Mouse (Mus musculus) limb, embryonic 14.5 days (tissue): ENCODE results near the gene U2af1. TPM values are rescaled to one million over a fixed set of nuclear protein-coding genes. Genes with fewer than 3 reads are reported as not detected.

Source experiments
- ATAC-seq: fragments of 200-750 bp; cut with Nextera tagmentation; 2 replicates; pipeline ENCODE4 v1.8.0; 2017; ENCODE audit warnings: low read depth, moderate number of reproducible peaks, moderate TSS enrichment; ENCODE audit not compliant: low FRiP score
- DNase-seq: peaks from one replicate; pipeline ENCODE4 v3.0.0-alpha.2; 2015; ENCODE audit warnings: low spot score
- H3K27ac ChIP-seq: fragments of 300-500 bp; sonication (generic); replicated peaks from 2 replicates; pipeline ENCODE4 v1.5.1; 2014; ENCODE audit warnings: low read depth, mild to moderate bottlenecking, low read length, moderate library complexity, mixed read lengths
- H3K27me3 ChIP-seq: fragments of 300-500 bp; sonication (generic); 2 replicates; pipeline ENCODE4 v1.6.1; 2014; ENCODE audit warnings: low read length, mixed read lengths; ENCODE audit not compliant: control insufficient read depth, insufficient read depth
- H3K36me3 ChIP-seq: fragments of 300-500 bp; sonication (generic); 2 replicates; pipeline ENCODE4 v1.6.1; 2014; ENCODE audit warnings: mild to moderate bottlenecking, low read length, moderate library complexity, mixed read lengths; ENCODE audit not compliant: control insufficient read depth, insufficient read depth
- H3K4me1 ChIP-seq: fragments of 300-500 bp; sonication (generic); 2 replicates; pipeline ENCODE4 v1.6.1; 2014; ENCODE audit warnings: antibody characterized with exemption, low read length, mixed read lengths; ENCODE audit not compliant: control insufficient read depth, insufficient read depth
- H3K4me2 ChIP-seq: fragments of 300-500 bp; sonication (generic); replicated peaks from 2 replicates; pipeline ENCODE4 v1.6.1; 2014; ENCODE audit warnings: low read depth, mild to moderate bottlenecking, low read length, moderate library complexity; ENCODE audit not compliant: severe bottlenecking
- H3K4me3 ChIP-seq: fragments of 300-500 bp; sonication (generic); replicated peaks from 2 replicates; pipeline ENCODE4 v1.5.1; 2014; ENCODE audit warnings: low read length
- H3K9ac ChIP-seq: fragments of 300-500 bp; sonication (generic); 2 replicates; pipeline ENCODE4 v1.6.1; 2014; ENCODE audit warnings: mild to moderate bottlenecking, low read depth, low read length, moderate library complexity; ENCODE audit not compliant: severe bottlenecking
- H3K9me3 ChIP-seq: fragments of 300-500 bp; sonication (generic); 2 replicates; pipeline ENCODE4 v1.6.1; 2016; ENCODE audit warnings: low read length; ENCODE audit not compliant: control insufficient read depth
- POLR2A ChIP-seq: fragments of 200-500 bp; IDR thresholded peaks from 2 replicates; pipeline ENCODE4 v1.8.0; 2012; ENCODE audit warnings: inconsistent platforms, mild to moderate bottlenecking, moderate library complexity, borderline replicate concordance; ENCODE audit not compliant: insufficient read depth, insufficient read length; ENCODE audit errors: extremely low read depth
- WGBS: fragments of 180-500 bp; shearing (Covaris S2); extraction: QIAGEN DNeasy Blood & Tissue Kit; methylation state at CpG from one replicate; pipeline ENCODE4 v1.1.7; 2014; 5-methylcytosine and 5-hydroxymethylcytosine counted together
- polyA plus RNA-seq, 2 experiments: library from polyadenylated mRNA; depleted of rRNA in 1 of 2; stranded (reverse) in 1 of 2; unstranded in 1 of 2; fragments of >200 nt; fragmentation: Nextera tagmentation in 1 of 2; extraction: Ambion mirVana in 1 of 2; gene quantifications; 2 replicates each; pipeline versions ENCODE4 v1.2.1 to v1.2.3; 2012 to 2014

The U2af1 gene
- polyA plus RNA-seq, 2 experiments, result 151 to 345 TPM

DNA sequence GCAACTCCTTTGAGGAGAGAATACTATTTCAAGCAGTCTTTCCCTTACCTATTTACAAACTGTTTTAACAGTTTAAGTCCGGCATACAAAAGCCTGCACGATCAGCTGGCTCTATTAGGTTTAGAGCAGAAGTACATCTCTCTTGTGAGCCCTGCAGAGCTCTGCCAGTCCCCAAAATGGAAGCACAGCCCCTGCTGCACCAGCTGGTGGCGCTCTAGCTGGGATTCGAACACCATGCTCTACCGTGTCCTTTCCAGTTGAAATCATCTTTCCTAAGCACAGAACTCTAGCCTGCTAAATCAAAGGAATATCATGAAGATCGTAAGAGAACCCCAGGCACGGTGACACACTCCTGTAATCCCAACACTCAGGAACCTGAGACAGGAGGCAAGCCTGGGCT, 52.3 kb downstream of the U2af1 start:
- no peaks in the 10 kb centered on the region for H3K27me3 ChIP-seq
- H3K4me2 ChIP-seq, result no peak overlapping the region
- DNase-seq, result no peak
- no peaks in the 10 kb centered on the region for H3K9me3 ChIP-seq
- no peak for TF ChIP-seq POLR2A
- peaks cover 38% of the 10 kb centered on the region for H3K36me3 ChIP-seq
- H3K9ac ChIP-seq, result no peak overlapping the region
- H3K4me3 ChIP-seq, result no peak overlapping the region
- no peak for ATAC-seq
- 86% methylated on average over 7 of the region's 7 CpGs for WGBS
- H3K4me1 ChIP-seq, result no peaks in the 10 kb centered on the region
- H3K27ac ChIP-seq, result no peak overlapping the region

DNA sequence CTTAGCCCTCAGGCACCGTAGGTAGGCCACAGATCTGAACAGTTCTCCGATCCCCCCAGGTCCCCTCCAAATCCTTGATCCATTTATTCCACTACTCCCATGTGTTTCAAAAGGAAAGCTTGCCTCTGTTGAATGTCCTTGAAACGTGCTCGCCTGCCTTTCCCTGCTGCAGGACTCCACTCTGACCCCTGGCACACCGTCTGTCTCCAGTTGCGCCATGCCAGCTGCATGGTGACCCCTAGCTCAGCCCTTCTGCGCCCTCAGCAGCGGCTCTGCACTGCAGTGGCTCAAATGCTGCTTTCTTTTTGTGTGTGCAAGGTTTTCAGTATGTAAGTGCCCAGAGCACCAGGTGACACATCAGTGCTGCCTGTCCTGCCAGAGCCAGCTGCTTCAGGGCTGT, 60.1 kb downstream of the U2af1 start:
- Histone ChIP-seq H3K4me1 (no peaks in the 10 kb centered on the region), H3K27ac (no peak overlapping the region), H3K9me3 (no peaks in the 10 kb centered on the region), H3K4me2 (no peak overlapping the region), H3K36me3 (peaks cover 76% of the 10 kb centered on the region), H3K27me3 (no peaks in the 10 kb centered on the region), H3K9ac (no peak overlapping the region), H3K4me3 (no peak overlapping the region)
- TF ChIP-seq POLR2A, result no peak
- no peak for DNase-seq
- ATAC-seq, result no peak
- WGBS, result 89% methylated on average over 8 of the region's 8 CpGs

DNA sequence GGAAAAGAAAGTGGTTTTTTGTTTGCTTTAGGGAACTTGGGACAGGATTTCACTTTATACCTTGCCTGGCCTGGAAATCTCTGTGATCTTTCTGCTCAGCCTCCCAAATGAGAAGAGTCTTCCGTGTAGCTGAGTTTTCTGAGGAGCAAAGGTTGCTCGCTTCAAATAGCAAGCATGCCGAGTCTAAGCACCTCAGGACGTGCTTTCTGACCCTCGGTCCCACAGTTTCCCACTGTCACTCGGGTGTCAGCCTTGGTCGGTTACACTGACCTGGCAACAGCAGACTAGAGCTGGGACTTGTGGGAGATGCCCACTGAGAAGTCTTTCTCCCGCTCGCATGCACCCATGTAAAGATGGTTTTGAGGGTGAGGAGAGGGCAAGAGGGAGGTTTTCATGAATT, 60.7 kb downstream of the U2af1 start:
- Histone ChIP-seq H3K4me2 (no peak overlapping the region), H3K27ac (no peak overlapping the region), H3K9me3 (no peaks in the 10 kb centered on the region), H3K4me1 (no peaks in the 10 kb centered on the region), H3K36me3 (peaks cover 76% of the 10 kb centered on the region), H3K4me3 (no peak overlapping the region), H3K9ac (no peak overlapping the region), H3K27me3 (no peaks in the 10 kb centered on the region)
- WGBS, result 95% methylated on average over 9 of the region's 9 CpGs
- ATAC-seq, result no peak
- TF ChIP-seq POLR2A, result no peak
- no peak for DNase-seq

Other genes starting within 250 kb of the U2af1 start
- 45.0 and 52.6 TPM in 2 replicates for gene Wdr4, start 138.9 kb downstream of the U2af1 start, polyA plus RNA-seq (2012; rRNA removed)
- gene Wdr4, start 138.9 kb downstream of the U2af1 start, polyA plus RNA-seq (2014; fragmentation: Nextera tagmentation; extraction: Ambion mirVana), result 29.6 and 31.5 TPM in 2 replicates
- 86.4 and 103 TPM in 2 replicates for gene Ndufv3, start 138.8 kb downstream of the U2af1 start, polyA plus RNA-seq (2012; rRNA removed)
- gene Ndufv3, start 138.8 kb downstream of the U2af1 start, polyA plus RNA-seq (2014; fragmentation: Nextera tagmentation; extraction: Ambion mirVana), result 277 and 285 TPM in 2 replicates
- 30.1 and 34.6 TPM in 2 replicates for gene Pknox1, start 94.2 kb downstream of the U2af1 start, polyA plus RNA-seq (2012; rRNA removed)
- gene Pknox1, start 94.2 kb downstream of the U2af1 start, polyA plus RNA-seq (2014; fragmentation: Nextera tagmentation; extraction: Ambion mirVana), result 35.8 and 39.4 TPM in 2 replicates
- 4.7 and 4.8 TPM in 2 replicates for gene Cbs, start 21.7 kb downstream of the U2af1 start, polyA plus RNA-seq (2012; rRNA removed)
- gene Cbs, start 21.7 kb downstream of the U2af1 start, polyA plus RNA-seq (2014; fragmentation: Nextera tagmentation; extraction: Ambion mirVana), result 3.9 and 4.6 TPM in 2 replicates
- 0.05 and 0.06 TPM in 2 replicates for gene Cryaa, start 18.9 kb upstream of the U2af1 start, polyA plus RNA-seq (2012; rRNA removed)
- 0.26 TPM in 1 of 2 replicates, not detected in the other for gene Cryaa, start 18.9 kb upstream of the U2af1 start, polyA plus RNA-seq (2014; fragmentation: Nextera tagmentation; extraction: Ambion mirVana)
- gene Sik1, start 196.9 kb upstream of the U2af1 start, polyA plus RNA-seq (2012; rRNA removed), result 19.9 and 23.5 TPM in 2 replicates
- gene Sik1, start 196.9 kb upstream of the U2af1 start, polyA plus RNA-seq (2014; fragmentation: Nextera tagmentation; extraction: Ambion mirVana), result 22.3 and 26.9 TPM in 2 replicates